Mouse (Mus musculus) hindbrain, embryonic 11.5 days (tissue): ENCODE results near the gene Olfr749. TPM values are rescaled to one million over a fixed set of nuclear protein-coding genes. Genes with fewer than 3 reads are reported as not detected.
A peak's percentile ranks its signal among the peaks of the same experiment; 100 is the strongest.

Experiments
- ATAC-seq: fragments of 200-750 bp; cut with Nextera tagmentation; 2 replicates; pipeline ENCODE4 v1.8.0; 2017; ENCODE audit warnings: mild to moderate bottlenecking, moderate TSS enrichment, moderate library complexity; ENCODE audit not compliant: low FRiP score
- DNase-seq: peaks from one replicate; pipeline ENCODE4 v3.0.0-alpha.2; 2015; ENCODE audit warnings: low spot score
- H3K27ac ChIP-seq: fragments of 300-500 bp; sonication (generic); 2 replicates; pipeline ENCODE4 v1.5.1; 2014; ENCODE audit warnings: mild to moderate bottlenecking, low read depth, low read length
- H3K27me3 ChIP-seq: fragments of 300-500 bp; sonication (generic); 2 replicates; pipeline ENCODE4 v1.6.1; 2014; ENCODE audit warnings: mild to moderate bottlenecking, low read length, moderate library complexity, mixed read lengths; ENCODE audit not compliant: control insufficient read depth, insufficient read depth
- H3K36me3 ChIP-seq: fragments of 300-500 bp; sonication (generic); 2 replicates; pipeline ENCODE4 v1.6.1; 2014; ENCODE audit warnings: mild to moderate bottlenecking, low read length, moderate library complexity, mixed read lengths; ENCODE audit not compliant: control insufficient read depth, insufficient read depth
- H3K4me1 ChIP-seq: fragments of 300-500 bp; sonication (generic); replicated peaks from 2 replicates; pipeline ENCODE4 v1.6.1; 2014; ENCODE audit warnings: low read length, mixed read lengths; ENCODE audit not compliant: control insufficient read depth, insufficient read depth
- H3K4me2 ChIP-seq: fragments of 300-500 bp; sonication (generic); replicated peaks from 2 replicates; pipeline ENCODE4 v1.6.1; 2014; ENCODE audit warnings: mild to moderate bottlenecking, low read depth, low read length
- H3K4me3 ChIP-seq: fragments of 300-500 bp; sonication (generic); 2 replicates; pipeline ENCODE4 v1.5.1; 2014; ENCODE audit warnings: low read depth, low read length
- H3K9ac ChIP-seq: fragments of 300-500 bp; sonication (generic); 2 replicates; pipeline ENCODE4 v1.6.1; 2014; ENCODE audit warnings: low read depth, low read length
- H3K9me3 ChIP-seq: fragments of 300-500 bp; sonication (generic); 2 replicates; pipeline ENCODE4 v1.6.1; 2016; ENCODE audit warnings: low read length; ENCODE audit not compliant: control insufficient read depth
- WGBS: fragments of 180-500 bp; shearing (Covaris S2); extraction: QIAGEN DNeasy Blood & Tissue Kit; methylation state at CpG from one replicate; pipeline ENCODE4 v1.1.7; 2014; 5-methylcytosine and 5-hydroxymethylcytosine counted together
- polyA plus RNA-seq: library from polyadenylated mRNA; unstranded; fragments of >200 nt; fragmentation: Nextera tagmentation; extraction: Ambion mirVana; gene quantifications from 2 replicates; pipeline ENCODE4 v1.2.1, GENCODE M21; 2014

The Olfr749 gene
- polyA plus RNA-seq = not detected in 2 replicates

DNA sequence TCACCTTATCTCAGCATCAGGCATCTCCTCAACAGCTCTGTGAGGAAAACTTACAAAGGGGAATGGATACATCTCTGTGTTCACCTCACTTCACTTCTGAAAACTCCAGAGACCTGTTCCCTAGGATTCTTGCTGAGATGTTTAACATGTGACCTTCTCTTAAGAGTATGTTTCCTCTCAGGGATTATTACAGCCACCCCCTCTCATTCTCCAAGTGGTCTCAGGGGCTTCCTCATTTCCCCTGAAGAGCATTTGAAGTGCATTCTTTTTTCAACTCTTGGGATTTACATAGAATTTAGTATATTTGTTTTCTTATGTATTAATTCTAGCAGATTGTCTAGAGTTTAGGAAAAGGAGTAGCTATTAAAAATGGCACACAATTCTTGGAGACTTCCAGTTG, at the start of gene Olfr749:
Gene Olfr749 (minus strand): TSS at position 101 of the 400 bp plus-strand sequence.
- no peak within 1 kb of the TSS for H3K4me2 ChIP-seq
- H3K9me3 ChIP-seq = no peaks in the 10 kb centered on the region
- H3K9ac ChIP-seq = no peak within 1 kb of the TSS
- ATAC-seq (no peak), DNase-seq (no peak)
- no peaks in the 10 kb centered on the region for H3K4me1 ChIP-seq
- no peaks in the 10 kb centered on the region for H3K36me3 ChIP-seq
- H3K4me3 ChIP-seq = no peak within 1 kb of the TSS
- H3K27me3 ChIP-seq = no peaks in the 10 kb centered on the region
- H3K27ac ChIP-seq = no peak within 1 kb of the TSS

DNA sequence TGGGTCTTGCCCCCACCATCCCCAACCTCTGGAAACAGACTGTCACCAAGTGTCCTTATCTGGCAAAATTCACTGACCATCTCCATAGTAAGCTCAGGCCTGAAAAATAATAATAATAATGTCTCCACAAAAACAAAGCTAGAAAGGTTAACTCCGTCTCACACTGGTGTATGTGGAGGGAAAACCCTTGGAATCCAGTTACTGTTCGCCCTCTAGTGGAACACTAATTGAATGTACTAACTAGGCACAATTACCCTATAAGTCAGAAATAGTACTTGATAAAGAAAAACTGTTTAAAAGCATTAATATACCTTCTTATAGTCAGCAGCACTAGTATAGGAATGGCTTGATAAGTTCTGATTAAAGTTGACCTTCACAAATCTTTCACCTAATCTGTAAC, 43.3 kb upstream of the Olfr749 start:
- Histone ChIP-seq H3K27me3 (no peaks in the 10 kb centered on the region), H3K4me2 (no peak overlapping the region), H3K4me3 (no peak overlapping the region), H3K9me3 (no peaks in the 10 kb centered on the region), H3K36me3 (no peaks in the 10 kb centered on the region), H3K4me1 (no peaks in the 10 kb centered on the region), H3K27ac (no peak overlapping the region), H3K9ac (no peak overlapping the region)
- DNase-seq (no peak), ATAC-seq (no peak)
- 15% methylated on average over 2 of the region's 2 CpGs for WGBS

- no peaks in the 10 kb centered on the region for H3K27me3 ChIP-seq
- no peak within 1 kb of the TSS for H3K27ac ChIP-seq
- H3K9me3 ChIP-seq = no peaks in the 10 kb centered on the region
- peak within 1 kb of the TSS; percentile 82 for H3K9ac ChIP-seq
- peak within 1 kb of the TSS; percentile 37 for H3K4me2 ChIP-seq
- ATAC-seq = peak; percentile 94
- H3K36me3 ChIP-seq = peaks cover 3% of the 10 kb centered on the region; the same call in 1 of the 2 replicates
- H3K4me3 ChIP-seq = peak within 1 kb of the TSS; percentile 77
- peak; percentile 97 for DNase-seq
- 0% methylated on average over 21 of the region's 21 CpGs for WGBS
- no peaks in the 10 kb centered on the region for H3K4me1 ChIP-seq
Measured at GRCm38 (mm10) chr14:50785251-50785637, 40.4 kb upstream of the Olfr749 start, which contains the start of gene Ttc5. Gene Ttc5, minus strand, starts transcription at chr14:50785519.

DNA sequence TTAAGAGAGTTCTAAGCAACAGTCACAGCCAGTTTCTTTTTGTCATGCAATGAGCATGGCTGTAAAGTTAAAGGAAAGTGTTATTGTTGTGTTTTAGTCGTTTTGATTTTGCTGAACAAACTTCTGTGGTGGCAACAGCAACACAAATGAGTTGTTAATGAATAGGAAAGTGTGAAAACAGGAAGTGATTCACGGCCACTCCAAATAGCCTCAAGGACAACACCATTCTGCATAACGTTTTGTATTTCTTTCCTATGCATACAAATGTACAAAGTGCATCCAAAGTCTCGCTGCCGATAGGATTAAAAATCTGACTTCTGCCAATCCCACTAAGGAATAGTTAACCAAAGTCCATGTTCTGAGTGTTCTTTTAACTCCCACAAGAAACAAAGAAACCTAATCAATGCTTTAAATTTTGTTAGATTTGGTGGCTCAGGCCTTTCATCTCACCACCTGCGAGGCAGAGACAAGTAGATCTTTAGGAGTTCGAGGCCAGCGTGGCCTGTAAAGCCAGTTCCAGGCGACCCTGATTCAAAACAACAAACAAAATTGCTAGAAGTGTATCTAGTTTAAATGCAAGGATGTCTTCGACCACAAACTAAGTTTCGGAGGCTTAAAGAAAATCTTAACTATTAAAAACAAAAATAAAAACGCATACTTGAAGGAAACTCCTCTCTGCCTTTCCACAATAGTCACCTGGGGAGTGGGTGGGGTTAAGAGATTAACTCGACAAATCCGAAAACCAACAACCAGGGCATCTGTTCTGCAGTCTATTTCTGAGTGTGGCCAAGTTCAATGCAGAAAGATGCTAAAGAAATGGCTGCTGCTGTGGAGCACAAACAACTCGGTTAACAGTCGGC, 39.7 kb upstream of the Olfr749 start:
- Histone ChIP-seq H3K4me2 (peak overlapping the region; percentile 37), H3K9me3 (no peaks in the 10 kb centered on the region), H3K4me3 (peak overlapping the region; percentile 77), H3K27ac (no peak overlapping the region), H3K27me3 (no peaks in the 10 kb centered on the region), H3K9ac (peak overlapping the region; percentile 82), H3K4me1 (no peaks in the 10 kb centered on the region), H3K36me3 (peaks cover 3% of the 10 kb centered on the region; the same call in 1 of the 2 replicates)
- 29% methylated on average over 16 of the region's 16 CpGs for WGBS
- DNase-seq (no peak), ATAC-seq (no peak)

- Histone ChIP-seq H3K36me3 (peaks cover 3% of the 10 kb centered on the region; the same call in 1 of the 2 replicates), H3K9me3 (no peaks in the 10 kb centered on the region), H3K27me3 (no peaks in the 10 kb centered on the region), H3K9ac (no peak overlapping the region), H3K4me3 (no peak overlapping the region), H3K4me1 (no peaks in the 10 kb centered on the region), H3K27ac (no peak overlapping the region), H3K4me2 (no peak overlapping the region)
- DNase-seq (no peak), ATAC-seq (no peak)
- WGBS = 96% methylated on average over 3 of the region's 3 CpGs
Measured at GRCm38 (mm10) chr14:50782166-50782565, 37.3 kb upstream of the Olfr749 start.

DNA sequence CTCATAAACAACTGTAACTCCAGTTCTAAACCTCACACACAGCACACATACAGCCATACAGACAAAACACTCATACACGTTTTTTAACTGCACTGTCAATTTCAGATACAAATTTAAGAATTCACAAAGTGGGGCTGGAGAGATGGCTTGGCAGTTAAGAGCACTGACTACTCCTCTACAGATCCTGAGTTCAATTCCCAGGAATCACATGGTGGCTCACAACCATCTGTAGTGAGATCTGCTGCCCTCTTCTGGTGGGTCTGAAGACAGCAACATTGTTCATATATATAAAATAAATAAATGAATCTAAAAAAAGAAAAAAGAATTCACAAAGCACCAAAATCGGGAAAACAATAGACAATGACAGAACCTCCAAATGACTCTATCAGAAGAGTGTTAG, 26.4 kb upstream of the Olfr749 start:
- H3K4me3 ChIP-seq = no peak overlapping the region
- no peak overlapping the region for H3K27ac ChIP-seq
- no peak overlapping the region for H3K9ac ChIP-seq
- WGBS = 79% methylated on average over 2 of the region's 2 CpGs
- no peaks in the 10 kb centered on the region for H3K27me3 ChIP-seq
- DNase-seq (peak; percentile 9), ATAC-seq (no peak)
- H3K36me3 ChIP-seq = peaks cover 6% of the 10 kb centered on the region; the same call in 1 of the 2 replicates
- H3K4me1 ChIP-seq = no peaks in the 10 kb centered on the region
- no peaks in the 10 kb centered on the region for H3K9me3 ChIP-seq
- H3K4me2 ChIP-seq = no peak overlapping the region

- DNase-seq (no peak), ATAC-seq (no peak)
- no peak overlapping the region for H3K4me2 ChIP-seq
- no peaks in the 10 kb centered on the region for H3K36me3 ChIP-seq
- H3K4me3 ChIP-seq = no peak overlapping the region
- no peaks in the 10 kb centered on the region for H3K9me3 ChIP-seq
- no peaks in the 10 kb centered on the region for H3K27me3 ChIP-seq
- WGBS = 96% methylated on average over 6 of the region's 6 CpGs
- no peak overlapping the region for H3K9ac ChIP-seq
- no peaks in the 10 kb centered on the region for H3K4me1 ChIP-seq
- H3K27ac ChIP-seq = no peak overlapping the region
Measured at GRCm38 (mm10) chr14:50765736-50766135, 20.8 kb upstream of the Olfr749 start.

GRCm38 (mm10) chr14:50758416-50759085, 13.7 kb upstream of the Olfr749 start:
- no peak overlapping the region for H3K4me3 ChIP-seq
- H3K4me2 ChIP-seq = no peak overlapping the region
- WGBS = 87% methylated on average over 5 of the region's 5 CpGs
- no peaks in the 10 kb centered on the region for H3K27me3 ChIP-seq
- no peaks in the 10 kb centered on the region for H3K36me3 ChIP-seq
- H3K4me1 ChIP-seq = no peaks in the 10 kb centered on the region
- no peaks in the 10 kb centered on the region for H3K9me3 ChIP-seq
- H3K27ac ChIP-seq = no peak overlapping the region
- no peak for DNase-seq
- no peak overlapping the region for H3K9ac ChIP-seq
- ATAC-seq = no peak
